10 mouse cellular contexts compared by ENCODE assay signal in the genomic region with DNA sequence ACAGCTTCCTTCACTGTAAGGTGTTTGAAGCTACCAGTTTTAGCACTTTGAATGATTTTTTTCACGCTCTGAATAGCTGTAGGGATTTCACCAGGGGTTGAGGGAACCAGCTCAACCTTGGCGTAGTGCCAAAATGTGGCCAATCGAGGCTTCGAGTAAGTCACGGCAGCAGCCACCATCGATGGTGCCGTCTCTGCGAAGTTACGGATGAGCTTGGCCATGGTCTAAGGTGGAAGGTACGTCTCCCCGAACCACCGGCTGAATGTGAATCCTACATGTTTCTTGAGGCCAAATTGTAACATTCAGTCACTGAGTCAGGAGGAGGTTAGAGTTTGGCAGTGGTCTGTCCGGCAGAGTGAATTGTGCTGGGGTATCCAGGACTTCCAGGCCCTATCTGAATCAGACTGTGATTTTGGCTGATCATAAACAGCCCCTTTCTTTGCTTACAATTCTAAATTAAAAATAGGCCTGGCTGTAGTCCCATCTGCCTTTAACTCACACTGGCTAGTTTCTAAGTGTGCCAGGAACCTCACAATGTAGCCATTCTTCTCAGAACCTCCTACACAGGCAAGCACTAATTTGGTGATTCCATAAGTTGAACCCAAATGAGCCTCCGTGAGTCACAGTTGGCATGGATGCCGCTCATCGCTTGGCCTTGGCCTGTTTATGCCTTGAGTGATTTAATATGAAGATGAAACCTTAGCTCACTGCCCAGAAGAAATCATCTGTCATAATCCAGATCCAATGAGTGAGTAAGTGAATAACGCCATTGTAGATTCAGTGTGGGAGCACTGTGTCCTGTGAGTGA. TPM values are rescaled to one million over a fixed set of nuclear protein-coding genes. Genes with fewer than 3 reads are reported as not detected.
A peak's percentile ranks its signal among the peaks of the same experiment; 100 is the strongest.
DNase-seq lines count a peak whose midpoint lies in the region; ATAC-seq and TF ChIP-seq lines count a peak whose summit lies in the region.
"Had no signal": no experiment of that assay in that cellular context is flagged by ENCODE, and none has a peak within 500 bp of the region (broad histone marks: within the 10 kb centered on the region; RNA-seq: fewer than 3 reads in every experiment).

No protein-coding gene starts in this region.

- H3K27me3 ChIP-seq in heart, embryonic 16.5 days (ENCODE audit: control insufficient read depth, insufficient read depth, low read length), result no peaks in the 10 kb centered on the region
- no peaks in the 10 kb centered on the region for H3K27me3 ChIP-seq in forebrain, postnatal 0 days (ENCODE audit: insufficient read depth, low read length)
- H3K27me3 ChIP-seq in liver, postnatal 0 days (ENCODE audit: insufficient read depth, low read length), result no peaks in the 10 kb centered on the region
- H3K27me3 ChIP-seq: CH12.LX; lung, embryonic 15.5 days had no signal

- H3K9ac ChIP-seq in heart, embryonic 16.5 days (ENCODE audit: low read length), result no peak overlapping the region
- no peak overlapping the region for H3K9ac ChIP-seq in forebrain, postnatal 0 days
- no peak overlapping the region for H3K9ac ChIP-seq in liver, postnatal 0 days (replicated peaks)
- H3K9ac ChIP-seq: lung, embryonic 15.5 days had no signal

- intact Hi-C loops in left cerebral cortex, postnatal 4 days (cut with DNase I), result no loop called here

- H3K4me1 ChIP-seq in heart, embryonic 16.5 days (ENCODE audit: control insufficient read depth, insufficient read depth, low read length), result no peaks in the 10 kb centered on the region
- H3K4me1 ChIP-seq in forebrain, postnatal 0 days (ENCODE audit: insufficient read depth), result no peaks in the 10 kb centered on the region
- no peaks in the 10 kb centered on the region for H3K4me1 ChIP-seq in liver, postnatal 0 days (ENCODE audit: insufficient read depth)
- H3K4me1 ChIP-seq: lung, embryonic 15.5 days had no signal

- no peak overlapping the region for H3K4me3 ChIP-seq in heart, embryonic 16.5 days (ENCODE audit: low read length)
- H3K4me3 ChIP-seq in forebrain, postnatal 0 days (ENCODE audit: low read depth, low read length), result no peak overlapping the region
- H3K4me3 ChIP-seq in liver, postnatal 0 days (ENCODE audit: low read depth, low read length), result no peak overlapping the region
- H3K4me3 ChIP-seq: lung, embryonic 15.5 days had no signal

- peaks cover 11% of the 10 kb centered on the region for H3K36me3 ChIP-seq in heart, embryonic 16.5 days (ENCODE audit: control insufficient read depth, insufficient read depth)
- peaks cover 22% of the 10 kb centered on the region for H3K36me3 ChIP-seq in forebrain, postnatal 0 days (ENCODE audit: insufficient read depth)
- H3K36me3 ChIP-seq in liver, postnatal 0 days (replicated peaks; ENCODE audit: insufficient read depth, low read length), result peaks cover 14% of the 10 kb centered on the region

- no peak for DNase-seq in heart, adult 18-20 months
- peak; percentile 80 for DNase-seq in adrenal gland, postnatal 14 days
- peak; percentile 40 for DNase-seq in forebrain, postnatal 0 days
- peak; percentile 39 for DNase-seq in left cerebral cortex, postnatal 4 days
- DNase-seq in spleen, postnatal 4 days (ENCODE audit: low spot score in 2 of 2), result no peak
- DNase-seq in liver, postnatal 0 days, result no peak
- DNase-seq in embryo, embryonic 9.5 days (ENCODE audit: extremely low spot score), result no peak

- 0 out of 2 replicates have a peak, but pooled peaks have one; percentile 28 for ATAC-seq in heart, embryonic 16.5 days (replicated peaks; ENCODE audit: extremely low read depth, insufficient read depth, low FRiP score)
- peak; percentile 55 for ATAC-seq in forebrain, postnatal 0 days
- ATAC-seq in liver, postnatal 0 days, result no peak

- WGBS in heart, embryonic 16.5 days, result 86% methylated on average over 17 of the region's 17 CpGs
- WGBS in forebrain, postnatal 0 days, result 49% methylated on average over 17 of the region's 17 CpGs
- WGBS in liver, postnatal 0 days (ENCODE audit: insufficient replicate concordance), result 88% methylated on average over 17 of the region's 17 CpGs

- H3K4me2 ChIP-seq in heart, embryonic 16.5 days (ENCODE audit: low read depth, low read length), result no peak overlapping the region
- no peak overlapping the region for H3K4me2 ChIP-seq in forebrain, postnatal 0 days (ENCODE audit: low read depth)
- H3K4me2 ChIP-seq in liver, postnatal 0 days (ENCODE audit: low read depth, low read length), result no peak overlapping the region
- H3K4me2 ChIP-seq: lung, embryonic 15.5 days had no signal

- H3K9me3 ChIP-seq in heart, embryonic 16.5 days (replicated peaks; ENCODE audit: control insufficient read depth, low read length), result no peaks in the 10 kb centered on the region
- no peaks in the 10 kb centered on the region for H3K9me3 ChIP-seq in forebrain, postnatal 0 days (ENCODE audit: low read length)
- H3K9me3 ChIP-seq in liver, postnatal 0 days (ENCODE audit: low read length), result no peaks in the 10 kb centered on the region
- H3K9me3 ChIP-seq: lung, embryonic 15.5 days had no signal

- no peak for TF ChIP-seq CTCF in forebrain, postnatal 0 days (IDR thresholded peaks at IDR 0.05; ENCODE audit: low read depth)
- no peak for TF ChIP-seq CTCF in liver, postnatal 0 days (IDR thresholded peaks at IDR 0.05; ENCODE audit: low read depth)

- no peak for TF ChIP-seq EP300 in liver, postnatal 0 days (IDR thresholded peaks at IDR 0.05; ENCODE audit: low read depth)

- no peak overlapping the region for H3K27ac ChIP-seq in heart, embryonic 16.5 days (ENCODE audit: low read length)
- H3K27ac ChIP-seq in forebrain, postnatal 0 days (ENCODE audit: low read depth, low read length), result 0 out of 2 replicates have a peak overlapping the region, but pooled peaks have one; percentile 1
- no peak overlapping the region for H3K27ac ChIP-seq in liver, postnatal 0 days (ENCODE audit: low read depth)
- H3K27ac ChIP-seq: lung, embryonic 15.5 days had no signal

RNA-seq across cellular contexts. Expression of a gene that starts 30.0 kb away (rescaled TPM):
- 113 and 127 TPM in 2 replicates for polyA plus RNA-seq in heart, embryonic 16.5 days (2015; fragmentation: Nextera tagmentation; extraction: Ambion mirVana)
- total RNA-seq in heart, adult 18-20 months (2021), result 10 to 100 TPM; 29.4 to 33.9 TPM
- total RNA-seq in adrenal gland, postnatal 14 days (2021), result 294 and 307 TPM in 2 replicates
- total RNA-seq in forebrain, postnatal 0 days (2014; rRNA removed), result 94.8 and 95.9 TPM in 2 replicates
- 141 and 155 TPM in 2 replicates for polyA plus RNA-seq in forebrain, postnatal 0 days (2015; fragmentation: Nextera tagmentation; extraction: Ambion mirVana)
- total RNA-seq in left cerebral cortex, postnatal 4 days (2021), result 10 to 100 TPM; 77.6 to 79.9 TPM
- 40.1 and 42.2 TPM in 2 replicates for polyA plus RNA-seq in liver, postnatal 0 days (2015; fragmentation: Nextera tagmentation; extraction: Ambion mirVana)

Comparison
In these comparisons a context has a peak if more than half of its experiments do, and no peak if none do; other contexts are left out.
1. DNase-seq: peak in adrenal gland, postnatal 14 days (single experiment), forebrain, postnatal 0 days (single experiment) and left cerebral cortex, postnatal 4 days (single experiment); none in heart, adult 18-20 months (0 of 2), spleen, postnatal 4 days (0 of 2), liver, postnatal 0 days (single experiment) and embryo, embryonic 9.5 days (single experiment).